Mouse (Mus musculus): Measurements from ENCODE around the gene Gmds.

The Gmds gene

GRCm38 (mm10) chr13:32267184-32267775, 71.3 kb downstream of the Gmds start:
- DNase-seq (ENCODE audit: low read depth, low spot score) = no peak

DNA sequence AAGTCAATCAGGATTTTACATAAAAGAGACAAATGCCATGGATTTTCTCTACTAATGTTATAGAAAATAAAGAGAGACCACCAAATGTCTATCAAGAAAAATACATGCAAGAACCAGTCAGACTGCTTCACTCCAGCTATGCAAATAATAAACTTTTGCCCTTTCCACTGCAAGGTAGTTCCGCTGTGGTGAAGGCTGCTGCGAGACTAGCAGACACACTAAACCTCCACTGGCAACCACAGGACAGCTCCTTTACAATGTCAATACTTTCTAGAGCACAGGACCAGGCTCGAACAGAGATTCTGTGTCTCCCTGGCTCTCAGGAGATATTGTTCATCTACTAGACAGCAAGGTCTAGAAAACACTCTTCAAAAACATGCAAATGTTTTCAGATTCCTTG, 71.8 kb downstream of the Gmds start:
- DNase-seq (ENCODE audit: low read depth, low spot score) = no peak

DNA sequence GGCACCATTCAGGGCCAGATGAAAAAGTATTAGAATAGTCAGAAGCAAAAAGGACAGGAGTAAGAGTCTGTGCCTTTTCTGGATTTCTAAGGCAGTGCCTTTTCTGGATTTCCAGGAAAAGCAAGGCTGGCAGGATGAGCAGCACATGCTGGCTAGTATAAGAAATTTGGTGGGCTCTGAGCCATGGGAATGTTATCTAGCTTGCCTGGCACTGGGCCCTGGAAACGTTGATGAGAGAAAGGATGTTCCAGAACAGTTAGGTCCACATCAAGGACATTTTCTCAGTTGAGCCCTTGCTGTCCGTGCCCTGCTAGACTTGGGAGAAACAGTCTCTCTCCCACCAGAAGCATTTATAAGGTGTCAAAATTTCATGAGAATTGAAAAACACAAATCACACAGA, 82.4 kb downstream of the Gmds start:
- no peak for DNase-seq (ENCODE audit: low read depth, low spot score)

GRCm38 (mm10) chr13:32252276-32252675, 86.3 kb downstream of the Gmds start:
- no peak for DNase-seq (ENCODE audit: low read depth, low spot score)

- no peak for DNase-seq (ENCODE audit: low read depth, low spot score)
These were observed 96.3 kb downstream of the Gmds start for GRCm38 (mm10) chr13:32242200-32242599.

DNA sequence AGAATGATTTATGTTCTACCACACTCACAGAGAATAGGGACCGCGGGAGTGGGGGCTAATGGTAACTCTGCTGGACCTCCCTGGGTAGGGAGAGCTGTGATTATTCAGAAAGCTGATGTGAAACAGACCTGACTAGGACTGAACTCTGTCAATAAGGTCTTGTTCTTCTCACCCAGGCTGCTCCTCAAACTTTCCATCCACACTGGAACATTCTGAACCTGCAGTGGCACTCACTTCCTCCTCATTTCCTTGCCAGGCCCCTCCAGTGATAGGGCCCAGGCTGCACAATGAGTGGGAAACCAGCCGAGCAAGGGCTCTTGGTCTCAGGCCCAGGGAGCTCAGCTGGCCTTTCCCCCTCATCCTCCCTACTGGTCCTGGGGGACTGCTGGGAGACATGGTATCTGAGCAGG, 102.3 kb downstream of the Gmds start:
- DNase-seq (ENCODE audit: low read depth, low spot score) = no peak

- no peak for DNase-seq (ENCODE audit: low read depth, low spot score)
These were observed 103.5 kb downstream of the Gmds start for GRCm38 (mm10) chr13:32235046-32235445.

DNA sequence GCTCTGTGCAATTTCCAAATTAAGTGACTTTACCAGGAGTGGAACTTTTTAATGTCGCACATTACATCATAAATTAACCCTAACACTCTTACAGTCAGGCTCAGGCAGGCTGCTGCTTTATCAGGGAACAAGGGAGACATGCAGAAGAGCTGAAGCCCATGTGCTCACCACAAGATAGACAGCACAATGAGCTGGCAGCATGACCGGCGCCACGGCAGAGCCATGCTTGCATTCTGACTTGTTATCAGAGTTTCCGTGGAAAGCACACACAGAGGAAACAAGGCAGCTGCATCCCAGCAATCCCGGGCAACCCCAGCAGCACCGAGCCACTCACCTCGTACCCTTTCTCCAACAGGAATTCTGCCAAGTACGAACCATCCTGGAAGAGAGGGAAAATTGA, 104.5 kb downstream of the Gmds start:
- DNase-seq (ENCODE audit: low read depth, low spot score) = peak; percentile 49

DNA sequence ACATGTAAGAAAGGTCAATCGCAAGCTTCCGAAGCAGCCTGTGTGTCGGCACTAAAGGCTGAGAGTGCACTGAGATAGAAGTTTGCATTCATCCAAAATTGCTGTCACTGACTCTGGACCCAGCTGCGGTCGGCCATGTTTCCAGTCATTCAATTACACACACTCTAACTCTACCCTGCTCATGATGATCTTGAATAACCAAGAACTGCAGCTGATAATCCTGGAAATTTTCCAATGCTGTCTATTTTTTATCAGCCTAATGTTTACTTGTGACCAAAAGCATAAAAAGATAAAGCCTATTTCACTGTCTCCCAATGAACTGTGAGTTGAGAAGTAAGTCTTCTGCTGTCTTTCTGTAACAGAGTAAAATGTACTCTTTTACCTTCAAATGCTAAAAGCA, 106.1 kb downstream of the Gmds start:
- no peak for DNase-seq (ENCODE audit: low read depth, low spot score)

DNA sequence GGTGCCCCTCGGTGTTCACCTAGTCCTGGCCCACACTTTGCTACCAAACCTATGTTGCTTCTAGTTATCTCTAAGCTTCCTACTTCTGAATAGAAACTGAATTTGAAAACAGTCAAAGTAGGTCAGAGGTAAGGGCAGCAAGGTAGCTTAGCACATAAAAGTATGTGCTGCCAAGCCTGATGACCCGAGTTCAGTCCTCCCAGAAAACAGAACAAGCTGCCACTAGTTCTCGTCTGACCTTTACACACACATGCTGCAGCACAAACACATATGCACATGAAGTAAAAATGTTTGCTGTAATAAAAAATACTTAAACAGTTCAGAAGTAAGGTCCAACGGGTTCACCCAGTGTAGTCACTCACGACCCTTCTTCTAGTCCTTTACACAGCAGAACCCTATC, 106.6 kb downstream of the Gmds start:
- DNase-seq (ENCODE audit: low read depth, low spot score) = no peak

DNA sequence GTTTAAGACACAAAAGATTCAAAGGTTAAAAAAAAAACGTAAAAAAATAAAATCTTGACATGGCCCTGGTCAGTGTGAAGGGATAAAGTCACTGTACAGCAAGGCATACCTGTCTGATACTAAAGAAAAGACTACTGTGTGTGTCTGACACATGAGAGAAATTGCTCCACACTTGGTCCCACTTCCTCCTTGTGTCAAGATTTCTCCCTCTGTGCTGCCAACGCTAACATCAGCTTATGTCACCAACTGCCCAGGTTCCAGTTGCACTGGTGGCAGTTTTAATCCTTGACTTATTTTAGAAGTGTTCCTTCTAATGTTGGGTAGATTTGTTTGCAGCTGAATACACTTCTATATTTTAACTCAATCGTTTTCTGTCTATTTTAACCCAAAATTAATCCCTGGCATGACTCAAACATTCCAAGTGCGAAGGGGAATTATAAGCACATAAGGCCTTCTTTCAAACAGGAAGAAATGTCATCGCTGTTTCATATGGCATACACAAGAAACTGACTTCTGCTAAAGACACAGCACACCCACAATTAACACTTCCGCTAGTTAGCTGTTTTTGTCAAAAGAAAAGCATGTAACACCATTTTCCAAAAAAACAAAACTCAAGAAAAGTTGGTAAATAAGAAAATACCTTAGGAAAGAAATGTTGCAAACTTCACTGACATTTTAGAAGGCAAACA, 110.5 kb downstream of the Gmds start:
- no peak for DNase-seq (ENCODE audit: low read depth, low spot score)

GRCm38 (mm10) chr13:32217647-32218046, 120.9 kb downstream of the Gmds start:
- no peak for DNase-seq (ENCODE audit: low read depth, low spot score)

DNA sequence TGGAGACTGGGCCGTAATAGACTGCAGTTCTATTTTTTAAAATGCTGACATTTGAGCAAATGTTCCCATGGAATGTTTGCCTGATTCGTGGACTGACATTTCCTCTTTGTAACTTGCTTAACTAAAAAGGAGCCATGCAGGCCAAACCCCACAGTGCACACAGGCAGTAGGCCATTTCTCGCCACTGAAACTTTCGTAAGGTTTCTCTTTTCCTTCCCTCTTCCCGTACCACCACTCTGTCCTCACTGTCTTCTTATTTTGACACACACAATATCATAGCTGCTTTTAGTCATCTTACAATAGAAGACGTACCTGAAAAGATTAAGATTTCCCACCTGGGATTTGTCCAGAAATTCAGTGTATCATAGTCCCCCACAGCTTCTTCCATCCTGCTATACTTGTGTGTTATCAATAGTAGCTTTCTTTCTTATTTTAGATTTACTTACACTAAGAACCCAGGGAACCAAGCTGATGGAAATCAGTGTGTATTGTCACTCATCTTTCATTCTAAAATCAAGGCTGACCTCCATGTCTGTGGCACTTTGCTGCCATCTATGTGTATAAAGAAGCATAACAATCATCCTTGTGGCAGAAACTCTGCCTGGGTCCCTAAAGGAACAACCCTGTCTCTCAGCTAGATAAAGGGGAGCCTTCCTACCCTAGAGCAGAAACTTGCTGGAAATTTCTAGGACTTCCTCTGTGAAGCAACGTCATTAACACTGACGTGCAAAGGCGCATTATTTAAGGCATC, 124.7 kb downstream of the Gmds start:
- no peak for DNase-seq (ENCODE audit: low read depth, low spot score)

- DNase-seq (ENCODE audit: low read depth, low spot score) = no peak
These were observed 126.4 kb downstream of the Gmds start for GRCm38 (mm10) chr13:32212125-32212524.

DNA sequence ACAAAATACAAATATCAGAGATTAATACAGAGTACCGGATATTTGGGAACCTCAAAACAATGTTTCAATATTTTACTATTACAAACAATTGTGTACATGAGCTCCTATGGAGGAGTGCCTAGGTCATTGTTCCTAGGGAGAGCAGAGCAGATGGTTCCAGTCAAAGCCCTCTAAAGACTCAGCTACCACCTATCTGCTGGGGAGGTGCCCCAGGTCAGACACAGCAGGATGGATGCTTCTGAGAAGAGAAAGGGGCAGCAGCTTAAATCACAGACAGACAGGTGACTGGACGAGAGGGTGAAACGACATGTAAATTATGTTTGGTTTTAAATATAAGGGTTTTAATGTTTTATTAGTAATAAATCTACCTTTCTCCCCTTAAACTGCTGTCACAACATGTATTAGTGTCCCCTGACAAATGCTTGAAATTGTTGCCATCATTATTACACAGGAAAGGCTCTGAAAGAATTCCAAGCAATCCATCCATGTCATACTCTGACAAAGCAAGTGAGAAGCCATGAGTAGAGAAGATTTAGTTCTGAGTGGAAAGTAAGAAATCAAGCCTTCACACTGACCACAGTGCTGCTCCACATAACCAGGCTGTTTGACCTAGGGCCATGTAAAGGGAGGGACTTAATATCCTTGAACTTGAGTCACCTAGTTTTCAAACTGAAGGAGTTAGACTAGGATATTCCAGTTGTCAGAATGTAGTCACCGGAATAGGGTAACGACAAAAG, 131.2 kb downstream of the Gmds start:
- DNase-seq (ENCODE audit: low read depth, low spot score) = no peak

GRCm38 (mm10) chr13:32179906-32180305, 158.6 kb downstream of the Gmds start:
- no peak for DNase-seq (ENCODE audit: low read depth, low spot score)

DNA sequence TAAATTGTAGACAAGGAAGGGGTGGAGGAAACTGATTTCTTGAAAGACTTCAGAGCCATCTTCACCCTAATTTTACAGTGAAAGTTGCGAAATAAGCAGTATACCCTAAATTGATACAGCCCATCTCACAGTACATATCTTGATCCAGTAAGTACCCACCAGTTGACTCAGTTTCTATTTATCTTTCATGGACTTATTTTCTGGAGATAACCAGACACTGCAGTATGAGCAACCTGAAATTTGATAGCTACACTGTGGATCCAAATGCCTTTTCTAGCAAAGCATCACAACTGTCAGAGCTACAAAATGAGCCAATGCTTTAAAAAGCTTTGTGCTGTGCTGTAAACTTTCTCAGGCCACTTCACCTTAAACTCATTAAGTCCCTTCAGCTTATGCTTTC, 159.9 kb downstream of the Gmds start:
- DNase-seq (ENCODE audit: low read depth, low spot score) = no peak

GRCm38 (mm10) chr13:32177852-32178453, 160.6 kb downstream of the Gmds start:
- DNase-seq (ENCODE audit: low read depth, low spot score) = no peak

DNA sequence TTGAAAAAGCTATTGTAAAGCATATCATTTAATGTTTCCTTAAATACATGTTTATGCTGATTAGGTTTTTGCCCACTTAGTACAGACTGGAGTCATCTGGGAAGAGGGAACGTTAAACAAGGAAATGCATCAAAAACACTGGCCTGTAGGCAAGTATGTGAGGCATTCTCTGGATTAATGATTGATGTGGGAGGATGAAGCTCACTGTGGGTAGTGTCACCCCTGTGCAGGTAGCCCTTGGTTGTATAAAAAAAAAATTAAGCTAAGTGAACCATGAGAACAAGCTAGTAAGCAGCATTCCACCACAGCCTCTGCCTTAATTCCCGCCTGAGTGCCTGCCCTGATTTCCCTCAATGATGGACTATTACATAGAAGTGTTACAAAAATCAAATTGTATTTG, 163.5 kb downstream of the Gmds start:
- DNase-seq (ENCODE audit: low read depth, low spot score) = no peak

DNA sequence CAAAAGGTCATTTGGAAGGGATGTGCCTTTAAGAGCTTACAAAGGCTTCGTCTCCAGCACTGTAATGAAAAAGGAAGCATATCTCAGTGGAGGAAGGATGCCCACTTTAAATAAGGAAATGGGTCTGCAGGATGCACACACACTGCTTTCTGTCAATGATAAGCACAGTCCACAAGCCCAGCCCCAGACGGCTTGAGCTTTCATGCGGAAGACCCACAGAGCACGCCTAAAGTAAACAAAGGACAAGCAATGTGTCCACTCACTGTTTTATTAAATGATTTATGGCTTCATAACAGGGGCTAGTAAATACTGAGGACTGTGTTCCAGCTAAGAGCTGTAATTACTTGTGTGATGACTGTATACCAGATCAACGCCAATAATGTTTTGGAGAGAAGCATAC, 169.4 kb downstream of the Gmds start:
- no peak for DNase-seq (ENCODE audit: low read depth, low spot score)

GRCm38 (mm10) chr13:32167806-32168205, 170.7 kb downstream of the Gmds start:
- DNase-seq (ENCODE audit: low read depth, low spot score) = no peak

GRCm38 (mm10) chr13:32165581-32165980, 173.0 kb downstream of the Gmds start:
- DNase-seq (ENCODE audit: low read depth, low spot score) = no peak
